Comparison of ENCODE assay signal across 20 mouse cellular contexts in the genomic region with DNA sequence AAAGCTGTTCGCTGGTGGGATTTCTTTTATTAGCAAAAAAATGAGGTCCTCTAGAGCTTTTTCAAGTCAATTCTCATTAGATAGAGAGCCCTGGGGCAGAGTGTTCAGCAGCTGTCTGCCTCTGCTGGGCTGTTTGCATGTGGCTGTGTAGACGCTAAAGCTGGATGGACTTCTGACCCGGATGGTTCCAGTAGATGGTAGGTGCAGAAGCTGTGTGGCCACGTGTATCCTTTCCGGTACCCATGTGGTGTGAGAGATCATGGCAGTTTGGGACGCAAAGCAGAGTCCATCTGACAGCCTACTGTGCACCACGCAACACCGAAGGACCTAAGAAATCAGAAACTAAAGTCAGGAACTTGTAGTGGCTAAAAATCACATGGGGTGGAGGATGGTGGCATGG. TPM values are rescaled to one million over a fixed set of nuclear protein-coding genes. Genes with fewer than 3 reads are reported as not detected.
DNase-seq lines count a peak whose midpoint lies in the region; ATAC-seq and TF ChIP-seq lines count a peak whose summit lies in the region.
"Had no signal": no experiment of that assay in that cellular context is flagged by ENCODE, and none has a peak within 500 bp of the region (broad histone marks: within the 10 kb centered on the region; RNA-seq: fewer than 3 reads in every experiment).

No protein-coding gene starts in this region.

- H3K4me3 ChIP-seq in heart, adult 2 months: no peak overlapping the region
- H3K4me3 ChIP-seq in liver, embryonic 16.5 days (ENCODE audit: low read depth, low read length): no peak overlapping the region
- no peak overlapping the region for H3K4me3 ChIP-seq in intestine, embryonic 16.5 days (ENCODE audit: low read length)
- no peak overlapping the region for H3K4me3 ChIP-seq in small intestine, adult 2 months (ENCODE audit: low read depth, low read length)
- H3K4me3 ChIP-seq in kidney, embryonic 16.5 days (ENCODE audit: low read length): no peak overlapping the region
- H3K4me3 ChIP-seq: embryonic facial prominence, embryonic 10.5 days; forebrain, embryonic 13.5 days; heart, embryonic 12.5 days; hindbrain, embryonic 15.5 days had no signal

- no peak for TF ChIP-seq EP300 in heart, adult 2 months (IDR thresholded peaks at IDR 0.05; ENCODE audit: insufficient read depth, low read depth, low read length)

- intact Hi-C loops in heart, adult 2 months (cut with DNase I): no loop called here

- no peak for TF ChIP-seq POLR2A in heart, adult 2 months (IDR thresholded peaks at IDR 0.05; ENCODE audit: insufficient read depth, low read depth, low read length)
- TF ChIP-seq POLR2A in small intestine, adult 2 months (IDR thresholded peaks at IDR 0.05; ENCODE audit: low read depth, low read length): no peak

- no peak overlapping the region for H3K4me2 ChIP-seq in liver, embryonic 16.5 days (ENCODE audit: low read depth, low read length)
- H3K4me2 ChIP-seq in intestine, embryonic 16.5 days (ENCODE audit: low read depth, low read length): no peak overlapping the region; the same call in 1 of the 2 replicates
- H3K4me2 ChIP-seq in kidney, embryonic 16.5 days (replicated peaks; ENCODE audit: low read depth, low read length): no peak overlapping the region
- H3K4me2 ChIP-seq: forebrain, embryonic 13.5 days; heart, embryonic 12.5 days; hindbrain, embryonic 15.5 days had no signal

- no peak for TF ChIP-seq CTCF in heart, adult 2 months (IDR thresholded peaks at IDR 0.05)
- TF ChIP-seq CTCF in small intestine, adult 2 months (IDR thresholded peaks at IDR 0.05; ENCODE audit: extremely low read depth, insufficient read length, insufficient replicate concordance, low read depth, low read length): no peak

- DNase-seq in heart, adult 2 months: no peak
- DNase-seq in heart, adult 18-20 months: no peak
- DNase-seq in liver: no peak
- DNase-seq: adrenal gland, adult 8-10 months; adrenal gland, postnatal 36 days; cerebellum, adult 2 months; cerebellum, postnatal 10 days; forebrain, postnatal 0 days; gastrocnemius, postnatal 25 days had no signal

- H3K79me2 ChIP-seq in heart, adult 2 months (replicated peaks; ENCODE audit: control insufficient read depth, insufficient read depth, low read length): no peaks in the 10 kb centered on the region

- H3K27ac ChIP-seq in heart, adult 2 months: peak overlapping the region; percentile 57; the same call in 1 of the 2 replicates
- no peak overlapping the region for H3K27ac ChIP-seq in liver, embryonic 16.5 days (ENCODE audit: low read length)
- H3K27ac ChIP-seq in intestine, embryonic 16.5 days (ENCODE audit: low read length): peak overlapping the region; percentile 43
- 0 out of 2 replicates have a peak overlapping the region, but pooled peaks have one; percentile 23 for H3K27ac ChIP-seq in small intestine, adult 2 months (ENCODE audit: insufficient read depth, low read depth, low read length)
- no peak overlapping the region for H3K27ac ChIP-seq in kidney, embryonic 16.5 days (ENCODE audit: low read length)
- H3K27ac ChIP-seq: embryonic facial prominence, embryonic 10.5 days; forebrain, embryonic 13.5 days; hindbrain, embryonic 15.5 days had no signal

- WGBS in heart, adult 2 months: 94% methylated on average over 8 of the region's 8 CpGs
- WGBS in liver, embryonic 16.5 days (ENCODE audit: insufficient replicate concordance): 73% methylated on average over 8 of the region's 8 CpGs
- WGBS in intestine, embryonic 16.5 days: 66% methylated on average over 8 of the region's 8 CpGs
- WGBS in small intestine, adult 2 months: 48% methylated on average over 8 of the region's 8 CpGs
- WGBS in kidney, embryonic 16.5 days: 66% methylated on average over 8 of the region's 8 CpGs

- H3K9me3 ChIP-seq in liver, embryonic 16.5 days (replicated peaks; ENCODE audit: control insufficient read depth, low read length): no peaks in the 10 kb centered on the region
- peaks cover 3% of the 10 kb centered on the region; the same call in 1 of the 2 replicates for H3K9me3 ChIP-seq in intestine, embryonic 16.5 days (ENCODE audit: control insufficient read depth, low read length)
- peaks cover 4% of the 10 kb centered on the region; the same call in 1 of the 2 replicates for H3K9me3 ChIP-seq in kidney, embryonic 16.5 days (ENCODE audit: low read length)
- H3K9me3 ChIP-seq: embryonic facial prominence, embryonic 10.5 days; hindbrain, embryonic 15.5 days had no signal

- peaks cover 5% of the 10 kb centered on the region; the same call in 1 of the 2 replicates for H3K36me3 ChIP-seq in heart, adult 2 months (ENCODE audit: control insufficient read depth, insufficient read depth, low read length)
- no peaks in the 10 kb centered on the region for H3K36me3 ChIP-seq in liver, embryonic 16.5 days (ENCODE audit: control insufficient read depth, insufficient read depth)
- no peaks in the 10 kb centered on the region for H3K36me3 ChIP-seq in intestine, embryonic 16.5 days (ENCODE audit: control insufficient read depth, insufficient read depth, low read length)
- no peaks in the 10 kb centered on the region for H3K36me3 ChIP-seq in small intestine, adult 2 months (ENCODE audit: control insufficient read depth, insufficient read depth, low read length)
- no peaks in the 10 kb centered on the region for H3K36me3 ChIP-seq in kidney, embryonic 16.5 days (ENCODE audit: insufficient read depth, low read length)
- H3K36me3 ChIP-seq: embryonic facial prominence, embryonic 10.5 days; heart, embryonic 12.5 days; hindbrain, embryonic 15.5 days had no signal

- H3K27me3 ChIP-seq in heart, adult 2 months (ENCODE audit: control insufficient read depth, insufficient read depth, low read length): no peaks in the 10 kb centered on the region
- no peaks in the 10 kb centered on the region for H3K27me3 ChIP-seq in liver, embryonic 16.5 days (ENCODE audit: control insufficient read depth, insufficient read depth, low read depth, low read length)
- H3K27me3 ChIP-seq in intestine, embryonic 16.5 days (replicated peaks; ENCODE audit: control insufficient read depth, insufficient read depth, low read length): no peaks in the 10 kb centered on the region
- H3K27me3 ChIP-seq in small intestine, adult 2 months (ENCODE audit: control insufficient read depth, insufficient read depth, low read length): no peaks in the 10 kb centered on the region
- H3K27me3 ChIP-seq in kidney, embryonic 16.5 days (ENCODE audit: insufficient read depth, low read length): no peaks in the 10 kb centered on the region
- H3K27me3 ChIP-seq: CH12.LX; forebrain, embryonic 13.5 days; heart, embryonic 12.5 days; hindbrain, embryonic 15.5 days had no signal

- H3K4me1 ChIP-seq in heart, adult 2 months (ENCODE audit: control insufficient read depth, insufficient read depth, low read length): peaks cover 17% of the 10 kb centered on the region
- peaks cover 4% of the 10 kb centered on the region for H3K4me1 ChIP-seq in liver, embryonic 16.5 days (ENCODE audit: control insufficient read depth, low read depth, low read length)
- H3K4me1 ChIP-seq in intestine, embryonic 16.5 days (ENCODE audit: control insufficient read depth, insufficient read depth, low read length): 0 out of 2 replicates have a peak, but pooled peaks cover 15% of the 10 kb centered on the region
- peaks cover 23% of the 10 kb centered on the region for H3K4me1 ChIP-seq in small intestine, adult 2 months (ENCODE audit: control insufficient read depth, insufficient read depth, insufficient read length, low read length)
- H3K4me1 ChIP-seq in kidney, embryonic 16.5 days (ENCODE audit: insufficient read depth, low read length): peaks cover 7% of the 10 kb centered on the region; the same call in 1 of the 2 replicates
- H3K4me1 ChIP-seq: heart, embryonic 12.5 days had no signal

- ATAC-seq in liver, embryonic 16.5 days (ENCODE audit: low read depth): peak; percentile 58
- peak; percentile 63; the same call in 1 of the 2 replicates for ATAC-seq in intestine, embryonic 16.5 days
- no peak for ATAC-seq in kidney, embryonic 16.5 days (ENCODE audit: low FRiP score, low TSS enrichment)
- ATAC-seq: activated CD4-positive, CD25-positive, alpha-beta regulatory T cell, adult 4 months; forebrain, embryonic 13.5 days; forebrain, postnatal 0 days; Patski had no signal

- H3K9ac ChIP-seq in heart, adult 2 months (ENCODE audit: low read depth, low read length): no peak overlapping the region
- no peak overlapping the region for H3K9ac ChIP-seq in liver, embryonic 16.5 days (ENCODE audit: low read depth, low read length)
- no peak overlapping the region for H3K9ac ChIP-seq in intestine, embryonic 16.5 days (ENCODE audit: low read depth, low read length)
- H3K9ac ChIP-seq in kidney, embryonic 16.5 days (replicated peaks; ENCODE audit: low read length): no peak overlapping the region
- H3K9ac ChIP-seq: forebrain, embryonic 13.5 days; forebrain, postnatal 0 days; heart, embryonic 12.5 days; hindbrain, embryonic 15.5 days had no signal

RNA-seq across cellular contexts. Expression of a gene that starts 50.2 kb away (rescaled TPM):
- 1 to 10 TPM; 5.4 to 6.2 TPM for total RNA-seq in heart, adult 2 months (2021)
- polyA plus RNA-seq in heart, adult 2 months (2012; rRNA removed): 1.5 and 1.8 TPM in 2 replicates
- total RNA-seq in heart, adult 18-20 months (2021): 1 to 10 TPM; 6.8 to 9.5 TPM
- polyA plus RNA-seq in liver, embryonic 16.5 days (2015; fragmentation: Nextera tagmentation; extraction: Ambion mirVana): 0.01 and 0.02 TPM in 2 replicates
- 0.87 and 0.94 TPM in 2 replicates for polyA plus RNA-seq in intestine, embryonic 16.5 days (2015; fragmentation: Nextera tagmentation; extraction: Ambion mirVana)
- 1.0 and 1.7 TPM in 2 replicates for polyA plus RNA-seq in small intestine, adult 2 months (2012; rRNA removed)
- 0.19 and 0.30 TPM in 2 replicates for polyA plus RNA-seq in kidney, embryonic 16.5 days (2015; fragmentation: Nextera tagmentation; extraction: Ambion mirVana)
- total RNA-seq: CH12.LX had no signal
- polyA plus RNA-seq: activated CD4-positive, CD25-positive, alpha-beta regulatory T cell, adult 4 months had no signal

Comparison
In these comparisons a context has a peak if more than half of its experiments do, and no peak if none do; other contexts are left out.
1. H3K27ac ChIP-seq: peak in heart, adult 2 months (single experiment), intestine, embryonic 16.5 days (single experiment) and small intestine, adult 2 months (single experiment); none in liver, embryonic 16.5 days (single experiment) and kidney, embryonic 16.5 days (single experiment).